Mouse (Mus musculus) ES-CJ7 (cell line): ENCODE measurements around the gene Fam229a.

Experiments used
- DNase-seq: peaks from one replicate; pipeline ENCODE4 v3.0.0; 2011; ENCODE audit warnings: low read depth, low spot score

Fam229a gene

DNA sequence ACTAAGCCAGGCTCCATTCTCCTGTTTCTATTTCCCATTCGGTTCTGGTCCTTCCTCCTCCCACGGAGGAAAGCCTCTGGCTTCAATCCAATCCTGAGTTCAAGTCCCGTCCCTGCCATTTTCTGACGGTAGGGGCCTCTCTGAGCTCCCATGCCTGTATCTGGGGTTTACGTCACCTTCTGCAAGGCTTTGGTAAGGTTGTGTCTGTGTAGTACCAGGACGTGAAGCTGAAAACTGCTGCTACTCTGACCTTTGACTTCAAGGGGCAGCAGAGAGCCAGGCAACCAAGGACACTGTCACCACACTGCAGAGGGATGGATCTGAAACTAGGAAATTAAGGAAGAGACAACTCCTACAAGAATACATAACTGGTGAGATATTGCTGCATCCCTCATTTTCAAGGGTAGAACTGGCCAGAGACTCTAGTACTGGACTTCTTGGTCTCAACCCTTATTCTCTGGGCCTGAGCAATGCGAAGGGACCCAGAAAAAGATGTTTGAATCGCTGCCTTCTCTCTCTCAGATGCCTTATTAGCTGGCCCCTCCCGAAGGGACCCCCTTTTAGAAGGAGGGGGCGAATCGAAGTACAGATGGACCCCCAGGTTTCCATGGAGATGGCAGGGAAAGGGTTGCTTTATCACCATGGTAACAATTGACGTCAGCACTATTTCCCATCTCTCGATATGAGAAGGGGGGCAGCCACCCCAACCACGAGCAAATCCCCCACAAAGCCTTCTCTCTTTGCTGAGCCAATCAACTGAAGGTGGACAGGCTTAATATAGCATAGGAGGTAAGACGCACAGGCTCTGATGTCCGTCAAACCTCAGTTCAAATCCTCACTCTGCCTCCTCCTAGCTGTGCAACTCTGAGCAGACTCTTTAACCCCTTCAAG lies 4.9 kb downstream of the Fam229a start:
- peak; percentile 87 for DNase-seq

DNA sequence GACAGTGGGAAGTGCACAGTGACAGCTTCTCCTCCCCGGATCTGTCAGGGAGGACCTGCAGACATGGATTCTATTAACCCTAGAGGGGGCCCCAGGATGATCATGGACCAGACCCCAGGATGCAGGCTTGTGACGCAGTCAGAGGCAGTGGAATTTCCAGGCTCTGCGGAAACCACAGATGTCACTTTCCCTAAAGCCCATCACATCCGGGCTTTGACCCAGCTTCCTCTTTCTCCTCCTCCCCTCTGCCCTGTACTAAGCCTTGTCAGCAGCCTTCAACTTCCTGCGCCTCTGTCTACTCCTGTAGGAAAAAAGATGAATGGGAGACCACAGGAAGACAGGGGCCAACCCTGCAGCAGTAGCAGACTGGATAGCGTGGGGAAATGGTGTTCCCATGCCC lies 5.6 kb downstream of the Fam229a start:
- DNase-seq, result no peak

DNA sequence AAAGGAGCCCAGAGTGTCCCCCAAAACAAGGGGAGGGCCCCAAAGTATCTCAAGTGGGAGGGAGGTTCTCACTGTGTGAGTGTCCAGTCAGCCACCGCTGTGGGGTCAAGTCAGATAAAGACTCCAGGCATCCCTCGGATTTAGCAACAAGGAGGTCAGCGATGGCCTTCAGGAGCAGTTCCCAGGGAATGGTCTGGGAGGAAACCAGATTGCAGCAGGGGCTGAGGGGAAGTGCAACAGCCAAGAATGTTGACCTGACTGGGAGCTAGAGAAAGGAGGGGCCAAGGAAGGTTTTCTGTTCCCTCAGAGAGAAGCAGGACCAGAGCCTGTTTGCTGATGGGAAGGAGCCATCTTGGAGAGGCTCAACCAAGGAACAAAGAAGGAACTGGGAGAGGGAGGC lies 8.0 kb downstream of the Fam229a start:
- peak; percentile 33 for DNase-seq

DNA sequence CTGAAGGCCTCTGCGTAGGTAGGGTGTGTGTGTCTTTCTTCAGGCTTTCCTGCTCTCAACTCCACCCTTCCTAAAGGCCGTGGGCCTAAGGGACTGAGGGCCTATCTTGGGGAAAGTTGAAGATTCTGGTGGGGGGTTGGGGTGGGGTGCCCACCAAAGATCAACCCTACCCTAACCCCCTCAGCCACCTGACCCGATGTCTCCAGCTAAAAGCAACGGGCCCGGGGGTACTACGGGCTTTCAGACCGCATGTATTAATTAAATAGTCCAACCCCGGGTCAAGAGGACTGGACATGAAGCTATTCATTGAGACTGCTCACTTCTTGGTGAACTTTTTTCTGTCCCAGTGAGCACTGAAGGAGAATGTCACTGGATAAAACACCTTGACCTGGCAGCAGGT lies 9.0 kb downstream of the Fam229a start:
- no peak for DNase-seq

DNA sequence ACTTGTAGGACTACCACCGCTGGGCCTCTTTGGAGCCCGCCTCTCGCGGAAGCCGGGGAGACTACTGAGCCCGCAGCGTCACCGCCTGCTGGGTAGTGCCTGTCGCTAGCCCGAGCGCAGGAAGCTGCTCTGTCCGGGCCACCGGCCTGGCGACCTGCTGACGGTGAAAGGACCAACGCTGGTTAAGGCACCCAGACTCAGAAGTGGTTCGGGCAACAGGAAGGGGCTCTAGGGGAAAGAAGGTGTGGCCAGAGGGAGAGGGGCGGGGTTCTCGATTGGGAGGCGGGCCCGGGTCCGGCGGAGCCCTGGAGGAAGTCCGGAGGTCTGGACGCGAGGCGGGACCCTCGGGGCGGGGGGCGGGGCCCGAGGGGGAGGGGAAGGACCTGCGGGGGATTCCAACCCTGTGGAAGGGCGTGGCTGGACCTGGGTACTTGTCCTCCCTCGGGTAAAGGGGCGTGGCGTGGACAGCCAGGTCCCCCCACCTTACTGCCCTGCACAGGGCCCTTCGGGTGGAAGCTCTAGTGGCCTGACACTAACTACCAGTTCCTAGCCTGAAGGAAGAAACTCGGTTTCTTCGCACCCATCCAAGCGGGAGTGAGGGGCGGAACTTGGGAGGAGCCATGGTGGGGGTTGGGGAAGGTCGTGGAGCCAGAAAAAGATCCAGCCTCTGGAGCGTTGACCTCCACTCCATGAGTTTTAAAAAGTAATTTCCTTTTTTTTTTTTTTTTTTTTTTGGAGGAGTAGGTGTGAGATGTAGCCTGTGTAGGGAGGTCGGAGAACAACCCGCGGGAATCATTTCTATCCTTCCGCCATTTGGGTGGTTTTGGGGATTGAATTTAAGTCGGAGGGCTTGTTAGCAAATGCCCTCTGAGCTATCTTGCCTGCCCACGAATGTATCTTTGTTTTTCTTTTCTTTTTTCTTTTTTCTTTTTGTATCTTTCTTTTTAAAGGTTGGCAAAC lies 9.9 kb downstream of the Fam229a start:
- peak; percentile 93 for DNase-seq

DNA sequence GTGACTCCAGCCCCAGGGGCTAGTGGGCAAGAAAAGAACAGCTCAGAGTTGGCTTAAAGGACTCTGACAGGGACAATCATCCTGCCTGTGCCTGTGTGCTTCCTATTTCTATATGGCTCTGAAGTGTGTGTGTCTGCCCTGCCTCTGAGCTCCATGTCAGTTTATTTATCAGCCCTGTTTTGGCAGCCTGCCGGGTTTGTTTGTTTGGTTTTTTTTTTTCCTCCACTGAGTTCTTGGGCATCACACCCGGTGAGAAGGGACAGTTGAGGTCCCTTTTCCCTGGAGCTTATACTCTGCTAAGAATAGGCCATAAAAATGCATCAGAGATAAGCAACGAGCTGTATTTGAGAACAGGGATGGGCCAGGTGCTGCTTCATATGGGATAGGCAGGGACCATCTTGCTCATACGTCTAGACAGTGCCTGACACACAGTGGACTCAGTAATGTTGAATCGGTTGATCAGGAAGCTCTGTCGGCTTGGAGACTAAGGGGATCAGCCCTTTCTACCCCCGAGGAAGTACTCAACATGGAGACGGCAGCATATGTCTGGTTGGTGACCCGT lies 11.4 kb downstream of the Fam229a start:
- no peak for DNase-seq

DNA sequence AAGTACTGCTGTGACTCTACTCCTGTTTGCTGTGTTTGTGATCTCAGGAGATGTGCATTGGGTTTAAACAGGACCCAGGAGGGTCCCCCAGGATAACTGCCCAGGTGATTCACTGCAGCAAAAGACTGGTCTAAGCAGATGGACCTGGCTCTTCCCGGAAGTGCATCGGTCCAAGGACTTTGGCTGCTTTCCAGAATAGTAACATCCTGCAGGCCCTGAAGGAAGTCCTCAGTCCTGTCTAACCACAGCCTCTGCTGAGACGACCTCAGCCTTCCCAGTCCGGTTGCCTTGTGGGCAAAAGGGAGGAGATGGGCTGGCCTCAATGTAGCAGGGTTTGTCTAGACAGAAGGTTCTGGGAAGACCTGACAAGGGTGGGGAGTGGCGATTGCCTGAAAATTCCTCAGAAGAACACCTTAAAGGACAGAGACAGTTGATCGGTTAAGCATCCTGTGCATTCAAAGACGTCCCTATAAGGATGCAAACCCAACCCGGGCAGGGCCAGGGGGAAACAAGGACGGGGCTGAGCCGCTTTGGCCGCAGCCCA lies 12.0 kb downstream of the Fam229a start:
- DNase-seq, result peak; percentile 94

DNA sequence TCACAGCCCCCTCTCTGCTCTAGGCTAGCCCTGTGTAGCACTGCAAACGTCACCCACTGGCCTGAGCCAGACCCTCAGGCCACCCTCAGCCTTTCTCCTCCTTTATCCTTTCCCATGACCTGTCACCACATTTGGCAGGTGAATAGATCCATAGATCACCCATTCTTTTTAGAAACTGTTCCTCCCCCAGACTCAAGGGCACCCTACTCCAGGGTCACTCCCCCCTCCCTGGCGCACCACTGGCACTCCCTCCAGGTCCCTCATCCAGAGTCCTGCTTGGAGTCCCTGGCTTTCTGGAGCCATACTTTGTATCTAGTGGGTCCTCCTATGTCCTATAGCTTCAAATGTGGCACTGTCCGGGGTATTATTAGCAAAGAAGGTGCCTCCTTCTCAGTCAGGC lies 14.5 kb downstream of the Fam229a start:
- DNase-seq, result no peak

DNA sequence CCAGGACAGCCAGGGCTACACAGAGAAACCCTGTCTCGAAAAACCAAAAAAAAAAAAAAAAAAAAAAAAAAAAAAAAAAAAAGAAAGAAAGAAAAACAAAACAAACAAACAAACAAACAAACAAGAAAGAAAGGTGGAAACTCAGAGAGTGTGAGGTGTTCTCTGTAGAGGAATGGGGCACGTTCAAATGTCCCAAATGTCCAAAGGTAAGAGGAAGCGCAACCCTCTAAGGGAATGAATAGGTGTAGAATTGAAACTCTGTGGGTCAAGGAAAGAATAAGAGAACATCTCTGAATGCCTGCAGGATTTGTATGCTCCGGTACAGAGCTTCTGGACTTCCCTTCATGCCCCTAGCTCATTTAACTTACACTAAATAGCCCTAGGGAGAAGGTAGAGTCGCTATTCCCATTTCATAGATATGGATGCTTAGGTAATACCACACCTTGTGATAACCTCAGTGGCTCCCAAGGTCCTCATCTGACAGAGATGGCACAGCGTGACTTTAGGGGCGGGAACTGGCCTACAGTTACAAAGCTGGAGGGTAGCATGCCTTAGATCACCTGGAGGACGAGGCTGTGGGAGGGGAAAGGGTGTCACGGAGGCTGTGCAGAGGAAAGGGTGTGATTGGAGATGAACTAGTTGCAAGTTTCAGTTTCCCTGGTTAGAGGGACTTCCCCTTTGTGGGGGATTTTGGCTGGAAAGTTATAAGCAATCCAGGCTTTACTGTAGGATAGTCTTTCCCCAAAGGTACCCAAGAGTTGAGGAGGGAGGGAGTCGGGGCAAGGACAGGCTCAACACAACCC lies 16.6 kb downstream of the Fam229a start:
- DNase-seq, result no peak

DNA sequence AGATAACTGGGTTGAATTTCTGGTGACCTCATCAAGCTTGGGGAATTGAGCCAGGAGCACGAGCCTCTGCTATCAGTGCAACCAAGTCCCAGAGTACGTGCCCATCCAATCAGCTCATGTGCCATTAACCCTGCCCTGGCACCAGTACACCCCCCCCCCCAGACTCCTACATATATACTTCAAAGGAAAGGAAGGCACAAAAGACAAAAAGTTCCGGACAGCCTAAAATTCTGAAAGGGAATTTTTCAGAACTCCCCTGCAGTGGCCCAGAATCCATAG lies 17.2 kb downstream of the Fam229a start:
- DNase-seq, result no peak

DNA sequence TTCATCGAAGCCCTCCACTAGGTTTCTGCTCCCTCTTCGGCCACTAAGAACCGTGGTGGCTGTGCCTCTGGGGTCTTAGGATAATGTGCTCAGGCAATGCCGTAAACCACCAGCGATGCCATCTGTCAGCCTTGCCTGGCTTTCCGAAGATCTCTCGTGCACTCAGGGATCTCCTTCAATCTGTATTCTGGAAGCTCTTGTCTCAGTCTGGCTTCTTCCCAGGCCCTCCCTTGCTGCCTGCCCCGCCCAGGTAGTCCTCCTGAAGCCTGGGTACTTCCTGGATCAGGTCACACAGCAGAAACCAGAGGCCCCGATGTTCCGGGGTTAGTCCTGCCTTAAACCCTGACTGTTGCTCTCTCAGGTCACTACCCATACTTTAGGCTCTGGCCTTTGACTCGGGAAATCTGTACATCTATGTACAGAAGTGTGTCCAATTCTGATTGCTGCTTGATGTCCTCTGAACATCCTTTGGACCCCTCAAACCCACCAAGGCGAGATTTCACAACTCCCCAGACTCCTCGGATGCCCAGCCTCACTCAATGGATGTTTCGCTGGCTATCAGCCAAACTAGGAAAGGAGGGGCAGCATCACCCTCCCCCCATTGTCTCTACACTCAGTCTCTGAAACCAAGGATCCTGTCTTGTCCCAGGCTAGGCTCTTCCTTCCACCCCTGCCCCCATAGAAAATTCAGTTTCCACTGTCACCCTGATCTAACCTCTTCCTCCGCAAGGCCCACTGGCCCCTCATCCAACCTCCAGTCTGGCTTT lies 18.0 kb downstream of the Fam229a start:
- no peak for DNase-seq

DNA sequence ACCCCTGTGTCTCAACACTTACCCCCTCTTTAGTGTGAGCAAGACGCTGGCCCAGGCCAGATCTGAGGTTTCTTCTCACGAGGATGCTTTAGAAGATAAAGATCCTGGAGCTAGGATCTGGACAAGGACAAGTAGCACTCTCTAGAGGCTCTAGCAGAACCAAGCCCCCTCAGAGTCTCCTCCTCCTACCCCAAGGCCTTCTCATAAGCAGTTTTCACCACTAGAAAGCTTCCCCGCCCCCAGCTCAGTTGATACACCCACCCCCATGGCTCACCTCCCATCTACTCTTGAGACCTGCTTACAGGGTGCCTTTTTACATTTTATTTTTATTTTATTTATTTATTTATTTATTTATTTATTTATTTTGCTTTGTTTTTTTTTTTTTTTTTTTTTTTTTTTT lies 18.7 kb downstream of the Fam229a start:
- DNase-seq, result peak; percentile 34

DNA sequence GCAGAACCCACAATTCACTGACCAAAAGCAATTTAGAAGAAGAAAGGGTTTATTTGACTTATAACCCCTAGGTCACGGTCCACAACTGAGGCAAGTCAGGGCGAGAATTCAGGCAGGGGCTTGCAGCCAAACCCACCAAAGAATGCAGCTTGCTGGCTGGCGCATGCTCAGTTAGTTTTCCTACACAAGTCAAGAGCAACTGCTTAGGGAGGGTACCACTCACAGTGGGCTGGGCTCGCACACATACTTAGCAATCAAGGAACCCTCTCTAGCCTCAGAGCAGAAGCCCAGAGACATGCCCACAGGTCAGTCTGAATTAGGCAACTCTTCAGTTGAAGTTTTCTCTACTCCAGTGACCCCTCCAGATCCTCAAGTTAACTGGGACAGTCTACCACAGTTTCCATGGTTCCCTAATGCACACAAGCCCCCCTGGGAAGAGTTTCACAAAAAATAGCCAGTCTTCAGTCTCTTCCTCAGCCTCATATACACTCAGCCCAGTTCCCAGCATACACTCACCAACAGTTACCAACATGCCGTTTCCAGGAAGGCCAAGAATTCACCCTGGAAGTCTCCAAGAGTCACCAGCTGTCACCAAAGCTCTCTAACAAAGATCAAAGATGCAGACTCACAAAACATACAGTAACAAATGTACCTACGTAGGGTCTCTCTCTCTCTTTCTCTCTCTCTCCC lies 19.9 kb downstream of the Fam229a start:
- DNase-seq, result peak; percentile 68

DNA sequence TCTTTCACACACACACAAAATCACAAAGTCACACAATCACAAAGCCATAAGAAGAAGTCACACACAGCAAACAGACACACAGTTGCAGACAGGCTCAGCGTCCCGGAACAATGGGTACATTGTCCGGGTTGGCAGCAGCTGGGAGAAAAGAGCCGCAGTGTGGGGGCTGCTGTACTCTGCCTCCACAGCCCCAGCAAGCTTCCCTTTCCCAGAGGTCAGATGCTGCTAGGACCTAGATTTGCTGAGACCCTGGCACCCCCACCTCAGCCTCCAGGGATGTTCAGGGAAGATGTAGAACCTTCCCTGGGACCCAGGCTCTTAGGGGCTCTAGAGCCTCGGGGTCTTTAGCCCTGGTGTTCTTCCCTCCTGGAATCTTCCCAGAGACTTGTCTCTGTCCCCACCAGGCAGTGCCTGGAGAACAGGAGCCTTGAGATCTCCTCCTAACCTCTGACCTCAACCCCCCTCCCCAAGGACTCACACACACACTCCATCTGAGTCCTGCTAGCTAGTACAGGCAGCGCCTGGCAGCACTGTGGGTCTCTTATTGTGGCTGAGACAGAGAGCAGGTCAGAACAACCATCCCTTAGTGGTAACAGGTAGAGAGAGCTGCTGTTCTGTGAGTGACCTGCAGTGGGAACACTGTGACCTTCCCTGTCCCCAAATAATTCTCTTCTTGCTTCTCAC lies 20.6 kb downstream of the Fam229a start:
- no peak for DNase-seq

DNA sequence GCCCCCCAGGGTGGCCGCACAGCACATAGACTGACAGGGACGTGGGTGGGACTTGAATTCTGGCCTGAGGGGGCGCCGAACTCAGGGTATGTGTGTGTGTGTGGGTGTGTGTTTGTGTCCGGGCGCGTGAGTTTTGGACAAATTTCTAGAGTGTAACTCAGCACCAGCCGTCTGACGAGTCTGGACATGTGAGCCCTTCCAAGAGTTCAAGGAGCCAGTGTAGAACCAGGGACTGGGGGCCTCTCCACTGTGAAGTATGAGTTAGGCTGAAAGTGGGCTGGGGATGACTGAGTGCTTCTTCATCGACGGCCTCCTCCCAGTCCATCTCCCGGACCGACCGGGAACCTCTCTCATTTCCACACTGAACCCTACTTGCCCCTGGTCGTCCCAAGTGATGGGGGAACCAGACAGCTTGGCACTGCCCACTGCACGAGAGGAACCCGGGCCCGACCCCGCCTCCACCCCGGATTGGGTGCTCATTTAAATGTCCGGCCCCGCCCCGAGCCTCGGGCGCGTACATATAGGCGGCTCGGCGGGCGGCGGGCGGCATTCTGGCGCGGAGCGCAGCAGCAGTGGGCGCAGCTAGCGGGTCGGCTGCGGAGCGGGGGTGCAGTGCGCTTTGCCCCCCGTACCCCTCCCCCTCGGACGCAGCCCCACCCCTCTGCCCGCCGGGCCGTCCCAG lies 22.2 kb downstream of the Fam229a start, which contains the start of gene Marcksl1:
Gene Marcksl1, plus strand, starts transcription at position 496 of the 682 bp plus-strand sequence.
- DNase-seq, result peak; percentile 85

DNA sequence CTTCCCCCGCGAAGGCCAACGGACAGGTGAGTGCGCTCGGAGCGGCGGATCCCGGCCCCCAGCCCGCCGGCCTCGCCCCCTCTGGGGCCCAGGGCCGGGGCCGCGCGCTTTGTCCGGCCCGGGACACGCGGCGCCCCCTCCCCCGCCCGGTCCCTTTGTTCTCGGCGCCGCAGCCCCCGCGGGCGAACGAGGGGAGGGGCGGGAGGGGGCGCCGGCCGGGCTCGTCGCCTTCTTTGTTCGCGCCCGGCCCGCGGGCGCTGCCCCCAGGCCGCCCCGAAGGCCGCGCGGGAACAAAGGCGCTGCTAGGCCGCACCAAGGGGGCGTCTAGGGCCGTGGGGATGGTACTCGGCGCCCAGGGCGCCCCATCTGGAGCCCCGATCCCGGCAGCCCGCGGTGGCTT lies 22.9 kb downstream of the Fam229a start:
- DNase-seq, result no peak

DNA sequence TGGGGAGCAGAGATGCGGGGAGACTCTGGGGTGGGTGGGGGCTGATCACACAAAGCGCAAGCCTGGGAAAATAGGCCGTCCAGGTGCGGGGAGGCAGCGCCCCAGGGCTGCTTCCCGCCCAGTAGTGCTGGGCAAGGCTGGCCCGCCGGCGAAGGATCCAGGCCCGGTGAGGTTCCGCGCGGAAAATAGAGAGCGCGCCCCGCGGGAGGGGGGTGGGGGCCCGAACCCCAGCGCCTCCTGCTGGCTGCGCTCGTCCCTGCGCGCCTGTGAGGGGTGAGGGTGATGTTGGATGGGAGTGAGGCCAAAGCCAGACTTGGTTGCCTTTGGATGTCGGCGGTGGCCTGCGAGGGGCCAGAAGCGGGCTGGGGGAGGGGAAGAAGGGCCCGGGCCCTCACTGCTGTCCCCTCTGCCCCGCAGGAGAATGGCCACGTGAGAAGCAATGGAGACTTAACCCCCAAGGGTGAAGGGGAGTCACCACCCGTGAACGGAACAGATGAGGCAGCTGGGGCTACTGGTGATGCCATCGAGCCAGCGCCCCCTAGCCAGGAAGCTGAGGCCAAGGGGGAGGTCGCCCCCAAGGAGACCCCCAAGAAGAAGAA lies 23.4 kb downstream of the Fam229a start:
- peak; percentile 71 for DNase-seq

DNA sequence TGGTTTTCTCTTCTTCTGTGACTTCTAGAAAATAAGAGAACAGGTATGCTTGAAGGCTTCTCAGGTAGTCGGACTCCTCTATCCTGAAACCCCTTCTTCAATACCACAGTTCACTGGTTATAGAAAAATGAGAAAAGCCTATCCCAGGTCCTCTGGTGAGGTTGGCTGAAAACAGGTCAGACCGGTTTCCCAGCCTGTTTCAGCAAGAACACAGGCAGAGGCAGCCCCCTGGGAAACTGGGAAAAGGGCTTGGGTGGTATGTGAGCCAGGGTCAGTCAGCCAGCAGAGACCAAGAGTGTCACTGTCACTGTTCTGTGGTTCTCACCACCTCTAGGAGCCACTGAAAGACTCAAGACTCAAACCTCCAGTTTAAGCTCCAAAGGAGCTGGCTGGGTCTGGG lies 25.9 kb downstream of the Fam229a start:
- DNase-seq, result no peak
